Mouse (Mus musculus) liver, embryonic 15.5 days (tissue): ENCODE measurements around the gene Neurl1b. TPM values are rescaled to one million over a fixed set of nuclear protein-coding genes. Genes with fewer than 3 reads are reported as not detected.

Experiments used
- ATAC-seq: fragments of 200-750 bp; cut with Nextera tagmentation; 2 replicates; pipeline ENCODE4 v1.8.0; 2017; ENCODE audit warnings: moderate number of reproducible peaks, mild to moderate bottlenecking, moderate library complexity; ENCODE audit not compliant: insufficient read depth
- H3K27ac ChIP-seq: fragments of 300-500 bp; sonication (generic); replicated peaks from 2 replicates; pipeline ENCODE4 v1.5.1; 2015; ENCODE audit warnings: mild to moderate bottlenecking, inconsistent platforms
- H3K27me3 ChIP-seq: fragments of 300-500 bp; sonication (generic); 2 replicates; pipeline ENCODE4 v1.6.1; 2015; ENCODE audit warnings: mild to moderate bottlenecking, inconsistent platforms
- H3K36me3 ChIP-seq: fragments of 300-500 bp; sonication (generic); replicated peaks from 2 replicates; pipeline ENCODE4 v1.6.1; 2015; ENCODE audit warnings: moderate library complexity, mild to moderate bottlenecking, inconsistent platforms
- H3K4me1 ChIP-seq: fragments of 300-500 bp; sonication (generic); replicated peaks from 2 replicates; pipeline ENCODE4 v1.6.1; 2015; ENCODE audit warnings: inconsistent platforms
- H3K4me2 ChIP-seq: fragments of 300-500 bp; sonication (generic); 2 replicates; pipeline ENCODE4 v1.6.1; 2015; ENCODE audit warnings: moderate library complexity, mild to moderate bottlenecking, inconsistent platforms
- H3K4me3 ChIP-seq: fragments of 300-500 bp; sonication (generic); replicated peaks from 2 replicates; pipeline ENCODE4 v1.5.1; 2015; ENCODE audit warnings: mild to moderate bottlenecking, inconsistent platforms
- H3K9ac ChIP-seq: fragments of 300-500 bp; sonication (generic); 2 replicates; pipeline ENCODE4 v1.6.1; 2015; ENCODE audit warnings: moderate library complexity, mild to moderate bottlenecking, inconsistent platforms
- H3K9me3 ChIP-seq: fragments of 300-500 bp; sonication (generic); replicated peaks from 2 replicates; pipeline ENCODE4 v1.6.1; 2016; ENCODE audit warnings: inconsistent platforms
- WGBS: fragments of 180-500 bp; shearing (Covaris S2); methylation state at CpG from one replicate; pipeline ENCODE4 v1.1.7; 2015; ENCODE audit warnings: mixed read lengths; ENCODE audit not compliant: insufficient replicate concordance; 5-methylcytosine and 5-hydroxymethylcytosine counted together
- polyA plus RNA-seq: library from polyadenylated mRNA; unstranded; fragments of >200 nt; fragmentation: Nextera tagmentation; extraction: Ambion mirVana; gene quantifications from 2 replicates; pipeline ENCODE4 v1.2.1, GENCODE M21; 2015

Gene Neurl1b
- polyA plus RNA-seq, 1 experiment from 2014 or later, result 0.03 TPM

DNA sequence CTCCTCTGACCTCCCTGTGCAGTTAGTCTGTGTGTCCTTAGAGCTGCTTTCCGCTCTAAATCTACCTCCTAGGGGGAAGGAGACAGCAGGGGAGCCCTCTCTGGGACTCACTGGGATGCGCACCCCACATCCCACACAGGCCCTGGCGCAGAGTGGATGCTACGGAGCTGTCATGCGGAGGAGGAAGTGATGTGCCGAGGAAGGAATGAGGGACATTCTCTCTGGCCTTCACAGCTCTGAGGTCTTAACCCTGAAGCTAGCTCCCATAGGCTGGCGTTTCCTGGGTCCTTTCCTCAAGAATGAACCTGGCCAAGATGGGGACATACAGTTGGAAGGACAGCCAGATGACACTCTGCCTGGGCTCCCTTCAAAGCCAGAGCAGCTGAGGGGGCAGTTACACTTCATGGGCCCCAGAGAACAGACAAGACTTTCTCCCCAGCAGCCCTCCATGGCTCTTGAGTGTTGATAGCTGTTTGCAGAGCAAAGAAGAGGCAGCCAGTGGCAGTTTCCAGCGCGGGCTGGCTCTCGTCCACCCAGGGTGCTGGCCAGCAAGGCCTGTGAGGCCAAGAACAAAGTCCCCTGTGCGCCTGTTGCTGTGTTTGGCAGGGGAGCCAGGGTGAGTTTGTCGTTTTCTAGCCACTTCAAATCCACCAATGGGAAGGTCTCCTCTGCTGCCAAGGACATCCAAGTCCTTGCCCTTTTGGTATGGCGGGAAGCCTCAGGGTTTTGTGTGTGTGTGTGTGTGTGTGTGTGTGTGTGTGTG, 10.5 kb downstream of the Neurl1b start:
- no peak for ATAC-seq

DNA sequence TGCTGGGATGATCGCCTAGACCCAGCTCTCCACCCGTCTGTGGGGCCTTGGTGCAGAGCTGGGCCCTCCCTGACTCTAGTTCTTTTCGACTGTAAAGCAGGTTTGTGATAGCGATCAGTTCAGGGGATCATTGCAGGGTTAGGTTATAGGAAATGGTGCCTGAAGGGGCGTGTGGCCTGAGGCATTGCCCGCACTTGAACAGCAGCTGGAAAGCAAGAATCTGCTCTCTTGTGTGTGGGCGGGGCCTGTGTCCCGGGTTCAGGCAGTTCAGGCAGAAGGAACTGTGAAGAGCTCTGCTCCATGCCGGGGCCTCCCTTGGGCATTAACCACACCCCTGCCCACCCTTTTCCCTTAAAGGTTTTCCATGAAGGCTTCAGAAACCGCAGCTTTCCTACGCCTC, 18.7 kb downstream of the Neurl1b start:
- H3K27ac ChIP-seq, result no peak overlapping the region
- H3K27me3 ChIP-seq, result peaks cover 57% of the 10 kb centered on the region
- H3K4me3 ChIP-seq, result no peak overlapping the region
- no peaks in the 10 kb centered on the region for H3K4me1 ChIP-seq
- H3K4me2 ChIP-seq, result no peak overlapping the region
- H3K9me3 ChIP-seq, result no peaks in the 10 kb centered on the region
- H3K9ac ChIP-seq, result no peak overlapping the region
- ATAC-seq, result no peak
- 35% methylated on average over 11 of the region's 11 CpGs for WGBS
- H3K36me3 ChIP-seq, result no peaks in the 10 kb centered on the region

More for the DNA sequence above, 10.5 kb downstream of the Neurl1b start:
- Histone ChIP-seq H3K4me3 (no peak overlapping the region), H3K4me2 (no peak overlapping the region), H3K9ac (no peak overlapping the region), H3K27me3 (peaks cover 40% of the 10 kb centered on the region), H3K4me1 (peaks cover 15% of the 10 kb centered on the region), H3K27ac (no peak overlapping the region), H3K9me3 (no peaks in the 10 kb centered on the region), H3K36me3 (no peaks in the 10 kb centered on the region)
- 52% methylated on average over 13 of the region's 13 CpGs for WGBS

DNA sequence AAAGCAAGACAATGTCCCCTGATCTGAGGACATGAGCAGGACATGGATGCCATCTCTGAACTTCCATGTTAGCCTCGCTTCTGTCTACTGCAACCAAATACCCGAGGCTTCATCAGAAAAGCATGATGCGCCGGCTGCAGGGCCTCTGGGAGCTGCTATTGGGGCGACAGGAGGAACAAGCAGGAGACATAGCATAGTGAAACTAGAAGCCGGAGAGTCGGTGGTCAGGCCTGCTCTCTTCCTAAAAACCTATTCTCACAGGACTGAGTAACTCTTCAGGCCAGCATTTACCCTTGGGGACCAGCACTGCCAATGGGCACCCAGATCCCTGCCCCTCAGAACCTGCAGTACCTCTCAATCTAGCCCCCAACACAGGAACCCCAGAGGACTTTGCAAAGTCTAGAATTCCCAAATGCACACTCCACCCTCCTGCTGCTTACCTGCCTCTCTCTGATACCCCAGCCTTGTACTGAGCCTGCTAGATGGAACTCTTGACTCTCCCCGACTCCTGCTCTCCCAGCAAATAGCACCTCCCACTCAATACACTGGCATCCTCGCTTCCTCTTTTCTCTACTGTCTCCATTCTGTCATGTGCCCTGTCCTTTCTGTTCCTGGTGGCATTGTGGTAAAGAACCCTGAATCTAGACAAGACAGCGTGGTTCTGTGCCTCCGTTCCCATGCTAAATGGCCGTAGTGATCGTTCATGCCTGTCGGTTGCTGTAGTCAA, 22.6 kb downstream of the Neurl1b start:
- Histone ChIP-seq H3K36me3 (no peaks in the 10 kb centered on the region), H3K9ac (no peak overlapping the region), H3K9me3 (no peaks in the 10 kb centered on the region), H3K27ac (no peak overlapping the region), H3K4me3 (no peak overlapping the region), H3K27me3 (peaks cover 78% of the 10 kb centered on the region), H3K4me2 (no peak overlapping the region), H3K4me1 (no peaks in the 10 kb centered on the region; the same call in 1 of the 2 replicates)
- no peak for ATAC-seq
- WGBS, result 67% methylated on average over 14 of the region's 14 CpGs

DNA sequence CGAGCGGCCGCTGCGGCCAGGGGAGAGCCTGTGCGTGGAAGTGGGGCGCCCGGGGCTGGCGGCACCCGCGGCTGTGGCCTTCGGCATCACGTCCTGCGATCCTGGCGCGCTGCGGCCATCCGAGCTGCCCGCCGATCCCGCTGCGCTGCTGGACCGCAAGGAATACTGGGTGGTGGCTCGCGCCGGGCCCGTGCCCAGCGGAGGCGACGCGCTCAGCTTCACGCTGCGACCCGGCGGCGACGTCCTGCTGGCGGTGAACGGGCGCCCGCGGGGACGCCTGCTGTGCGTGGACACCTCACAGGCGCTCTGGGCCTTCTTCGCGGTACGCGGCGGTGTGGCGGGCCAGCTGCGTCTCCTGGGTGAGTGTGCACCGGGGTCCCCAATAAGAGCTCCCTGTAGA, 24.4 kb downstream of the Neurl1b start:
- H3K9ac ChIP-seq, result no peak overlapping the region
- H3K4me1 ChIP-seq, result no peaks in the 10 kb centered on the region; the same call in 1 of the 2 replicates
- 11% methylated on average over 52 of the region's 52 CpGs for WGBS
- peaks cover 65% of the 10 kb centered on the region for H3K27me3 ChIP-seq
- peak overlapping the region; percentile 49 for H3K4me2 ChIP-seq
- no peaks in the 10 kb centered on the region for H3K9me3 ChIP-seq
- no peak for ATAC-seq
- H3K27ac ChIP-seq, result no peak overlapping the region
- H3K4me3 ChIP-seq, result peak overlapping the region; percentile 15; the same call in 1 of the 2 replicates
- H3K36me3 ChIP-seq, result no peaks in the 10 kb centered on the region

DNA sequence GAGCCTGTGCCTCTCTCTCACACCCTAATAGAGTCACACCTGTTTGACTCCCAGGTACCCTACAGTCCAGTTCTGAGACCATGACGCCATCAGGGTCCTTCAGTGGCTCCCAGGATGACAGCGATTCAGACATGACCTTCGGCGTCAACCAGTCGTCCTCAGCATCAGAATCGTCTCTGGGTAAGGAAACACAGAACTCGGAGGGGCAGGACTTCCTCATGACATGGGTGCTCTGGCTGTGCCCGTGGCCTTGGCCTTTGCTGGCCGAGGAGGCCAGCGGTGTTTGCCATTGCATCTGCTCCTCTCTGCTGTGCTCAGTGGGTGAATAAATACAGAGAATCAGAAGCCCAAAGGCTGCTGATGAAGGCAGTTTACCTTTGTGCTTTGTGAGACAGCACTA, 26.4 kb downstream of the Neurl1b start:
- Histone ChIP-seq H3K4me1 (no peaks in the 10 kb centered on the region; the same call in 1 of the 2 replicates), H3K9ac (no peak overlapping the region), H3K9me3 (no peaks in the 10 kb centered on the region), H3K36me3 (no peaks in the 10 kb centered on the region), H3K4me2 (no peak overlapping the region), H3K4me3 (no peak overlapping the region), H3K27ac (no peak overlapping the region), H3K27me3 (peaks cover 67% of the 10 kb centered on the region)
- 68% methylated on average over 10 of the region's 10 CpGs for WGBS
- no peak for ATAC-seq

DNA sequence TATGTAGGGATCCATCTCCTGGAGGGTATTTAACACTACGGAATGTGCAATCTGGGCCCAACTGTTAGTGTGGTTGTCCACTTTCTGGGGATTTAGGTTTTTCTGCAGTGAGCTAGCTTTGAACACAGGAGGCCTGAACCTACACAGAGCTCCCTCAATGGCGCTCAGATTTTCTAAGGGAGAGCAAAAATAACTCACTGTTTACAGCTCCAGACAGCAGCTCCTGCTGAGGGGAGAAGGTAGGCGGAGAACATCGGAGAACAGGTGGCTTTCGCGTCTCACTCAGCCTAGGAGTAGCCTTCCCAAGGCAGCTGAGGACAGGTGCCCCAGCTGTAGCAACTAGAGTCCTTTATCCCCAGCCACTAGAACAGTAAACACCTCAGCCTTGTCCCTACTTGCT, 27.6 kb downstream of the Neurl1b start:
- no peaks in the 10 kb centered on the region for H3K36me3 ChIP-seq
- 73% methylated on average over 6 of the region's 6 CpGs for WGBS
- no peak overlapping the region for H3K27ac ChIP-seq
- no peaks in the 10 kb centered on the region for H3K9me3 ChIP-seq
- peaks cover 55% of the 10 kb centered on the region for H3K27me3 ChIP-seq
- no peak overlapping the region for H3K4me2 ChIP-seq
- no peaks in the 10 kb centered on the region; the same call in 1 of the 2 replicates for H3K4me1 ChIP-seq
- ATAC-seq, result no peak
- no peak overlapping the region for H3K4me3 ChIP-seq
- H3K9ac ChIP-seq, result no peak overlapping the region

DNA sequence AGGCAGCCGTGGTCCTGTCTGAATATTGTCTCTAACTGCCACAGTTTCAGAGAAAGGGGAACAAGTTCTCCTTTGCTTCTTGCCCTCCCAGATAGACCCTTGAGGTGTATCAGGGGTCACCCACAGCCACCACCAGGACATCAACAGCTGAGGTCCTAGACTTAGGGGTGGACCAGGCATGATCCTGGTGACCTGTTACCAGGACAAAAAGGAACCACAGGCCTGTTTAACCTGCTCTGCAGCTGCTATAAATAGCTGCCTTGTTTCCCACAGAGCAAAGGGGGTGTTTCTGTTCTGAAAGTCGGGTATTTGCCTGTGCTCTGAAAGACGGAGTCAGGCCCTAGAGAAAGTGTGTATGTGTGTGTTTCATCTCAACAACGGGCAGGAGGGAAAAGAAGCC, 29.2 kb downstream of the Neurl1b start:
- Histone ChIP-seq H3K9ac (no peak overlapping the region), H3K4me2 (no peak overlapping the region), H3K4me1 (no peaks in the 10 kb centered on the region; the same call in 1 of the 2 replicates), H3K9me3 (no peaks in the 10 kb centered on the region), H3K27ac (no peak overlapping the region), H3K4me3 (no peak overlapping the region), H3K36me3 (no peaks in the 10 kb centered on the region), H3K27me3 (peaks cover 38% of the 10 kb centered on the region)
- ATAC-seq, result no peak
- 44% methylated on average over 4 of the region's 4 CpGs for WGBS

DNA sequence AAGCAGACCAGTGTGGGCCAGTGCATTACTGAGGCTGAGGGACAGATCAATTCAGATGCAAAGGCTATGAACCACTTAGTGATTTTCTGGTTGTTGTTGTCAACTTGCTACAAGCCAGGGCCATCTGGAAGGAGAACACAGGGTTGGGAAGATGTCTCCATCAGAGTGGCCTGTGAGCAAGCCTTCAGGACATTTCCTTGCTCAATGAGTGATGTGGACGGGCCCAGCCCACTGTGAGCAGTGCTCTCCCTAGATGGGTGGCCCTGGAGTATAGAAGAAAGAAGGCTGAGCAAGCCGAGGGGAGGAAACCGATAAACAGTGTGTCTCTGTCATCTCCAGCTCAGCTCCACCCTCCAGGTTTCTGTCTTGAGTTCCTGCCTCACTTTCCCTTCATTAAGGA, 34.8 kb downstream of the Neurl1b start:
- H3K27me3 ChIP-seq, result peaks cover 12% of the 10 kb centered on the region; the same call in 1 of the 2 replicates
- ATAC-seq, result no peak
- no peak overlapping the region for H3K4me3 ChIP-seq
- no peak overlapping the region for H3K9ac ChIP-seq
- no peaks in the 10 kb centered on the region for H3K9me3 ChIP-seq
- 53% methylated on average over 3 of the region's 3 CpGs for WGBS
- H3K36me3 ChIP-seq, result no peaks in the 10 kb centered on the region
- H3K4me1 ChIP-seq, result no peaks in the 10 kb centered on the region; the same call in 1 of the 2 replicates
- no peak overlapping the region for H3K27ac ChIP-seq
- no peak overlapping the region for H3K4me2 ChIP-seq

DNA sequence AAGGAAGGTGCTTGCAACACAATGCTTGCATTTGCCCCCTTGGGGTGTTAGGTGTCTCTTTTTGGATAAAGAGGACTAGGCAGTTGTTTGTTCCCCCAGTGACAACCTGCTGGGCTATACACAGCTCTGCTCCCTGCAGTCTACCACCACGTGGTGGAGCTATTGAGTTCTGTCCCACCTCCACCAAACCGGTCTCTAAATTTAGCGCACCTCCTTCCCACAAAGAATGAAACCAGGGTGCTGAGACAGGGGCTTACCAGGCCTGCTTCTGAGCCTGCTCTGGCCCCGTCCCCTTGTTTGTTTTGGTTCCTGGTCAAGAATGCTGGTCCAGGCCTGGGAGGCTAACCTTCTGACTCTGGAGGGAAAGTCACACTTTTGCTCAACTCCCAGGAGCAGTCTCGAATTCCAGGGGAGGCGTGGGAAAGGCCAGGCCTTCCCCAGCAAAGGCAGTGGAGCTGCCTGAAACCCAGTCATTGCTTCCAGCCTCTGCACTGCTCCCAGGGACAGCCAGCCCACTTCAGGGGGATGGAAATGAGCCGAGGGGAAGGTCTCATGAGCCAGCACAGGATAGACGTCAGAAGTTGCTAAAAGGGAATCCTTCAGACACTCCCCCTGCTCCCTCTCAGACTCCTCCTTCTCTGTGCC, 37.1 kb downstream of the Neurl1b start:
- H3K4me3 ChIP-seq, result no peak overlapping the region
- 31% methylated on average over 8 of the region's 8 CpGs for WGBS
- no peaks in the 10 kb centered on the region for H3K9me3 ChIP-seq
- H3K9ac ChIP-seq, result no peak overlapping the region
- H3K27ac ChIP-seq, result no peak overlapping the region
- H3K27me3 ChIP-seq, result peaks cover 7% of the 10 kb centered on the region; the same call in 1 of the 2 replicates
- H3K4me1 ChIP-seq, result no peaks in the 10 kb centered on the region; the same call in 1 of the 2 replicates
- H3K36me3 ChIP-seq, result no peaks in the 10 kb centered on the region
- no peak for ATAC-seq
- H3K4me2 ChIP-seq, result no peak overlapping the region

DNA sequence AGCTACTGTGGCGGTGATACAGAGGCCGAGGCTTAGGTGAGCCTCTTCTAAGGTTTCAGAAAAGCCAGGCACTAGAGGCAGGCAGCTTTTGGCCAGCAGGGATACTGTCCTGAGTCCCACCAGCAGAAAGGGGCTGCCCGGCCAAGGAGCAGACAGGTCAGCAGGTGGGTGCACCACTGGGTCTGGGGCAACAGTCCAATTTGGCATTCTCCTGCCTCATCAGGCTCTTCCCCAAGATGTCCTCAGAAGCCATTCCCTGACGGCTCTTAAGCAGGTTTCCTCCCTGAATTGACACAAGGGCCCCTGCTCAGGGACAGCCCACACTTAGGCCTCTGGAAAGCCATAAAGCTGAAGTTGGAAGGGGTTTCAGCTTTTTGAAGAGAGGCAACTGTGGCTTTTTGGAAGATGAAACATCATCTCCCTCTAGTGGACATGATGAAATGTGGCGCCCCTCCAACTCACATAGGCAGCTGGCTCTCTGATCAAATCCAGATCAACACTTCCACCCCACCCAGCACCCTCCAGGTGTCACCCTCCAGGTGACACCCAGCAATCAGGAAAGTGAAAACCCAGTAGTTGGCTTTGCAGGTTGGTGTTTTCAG, 37.8 kb downstream of the Neurl1b start:
- H3K4me1 ChIP-seq, result no peaks in the 10 kb centered on the region; the same call in 1 of the 2 replicates
- H3K4me2 ChIP-seq, result no peak overlapping the region
- H3K27me3 ChIP-seq, result peaks cover 7% of the 10 kb centered on the region; the same call in 1 of the 2 replicates
- H3K9me3 ChIP-seq, result no peaks in the 10 kb centered on the region
- H3K36me3 ChIP-seq, result no peaks in the 10 kb centered on the region
- H3K4me3 ChIP-seq, result no peak overlapping the region
- 47% methylated on average over 5 of the region's 5 CpGs for WGBS
- H3K9ac ChIP-seq, result no peak overlapping the region
- H3K27ac ChIP-seq, result no peak overlapping the region
- ATAC-seq, result no peak

DNA sequence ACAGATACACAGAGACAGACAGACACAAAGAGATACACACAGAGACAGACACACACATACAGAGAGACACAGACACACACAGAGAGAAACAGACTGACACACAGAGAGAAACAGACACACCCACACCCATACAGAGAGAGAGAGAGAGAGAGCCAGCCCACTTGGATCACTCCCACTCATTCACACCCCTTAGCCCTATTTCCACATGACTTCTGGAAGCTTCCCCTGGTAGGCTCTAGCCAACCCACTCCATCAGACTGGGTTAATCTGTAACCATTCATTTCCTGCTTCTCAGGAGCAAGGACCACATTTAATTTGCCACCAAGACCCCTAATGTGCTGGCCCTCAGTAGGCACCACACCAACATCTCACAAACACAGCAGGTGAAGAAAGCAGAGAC, 42.9 kb downstream of the Neurl1b start:
- peak; percentile 52; the same call in 1 of the 2 replicates for ATAC-seq
- Histone ChIP-seq H3K4me2 (no peak overlapping the region), H3K9ac (no peak overlapping the region), H3K36me3 (no peaks in the 10 kb centered on the region), H3K27me3 (peaks cover 4% of the 10 kb centered on the region; the same call in 1 of the 2 replicates), H3K9me3 (no peaks in the 10 kb centered on the region), H3K4me3 (no peak overlapping the region), H3K4me1 (no peaks in the 10 kb centered on the region), H3K27ac (no peak overlapping the region)
